8 mouse cellular contexts compared by ENCODE assay signal in genomic region chr16:14360931-14361330, GRCm38 (mm10). TPM values are rescaled to one million over a fixed set of nuclear protein-coding genes. Genes with fewer than 3 reads are reported as not detected.
A peak's percentile ranks its signal among the peaks of the same experiment; 100 is the strongest.
DNase-seq lines count a peak whose midpoint lies in the region; ATAC-seq lines count a peak whose summit lies in the region.

No protein-coding gene starts in this region.

- H3K9ac ChIP-seq in kidney, embryonic 15.5 days, result peak overlapping the region; percentile 77
- H3K9ac ChIP-seq in embryonic facial prominence, embryonic 13.5 days, result peak overlapping the region; percentile 83
- H3K9ac ChIP-seq in neural tube, embryonic 13.5 days, result peak overlapping the region; percentile 85

- peak overlapping the region; percentile 96 for H3K4me2 ChIP-seq in kidney, embryonic 15.5 days
- H3K4me2 ChIP-seq in embryonic facial prominence, embryonic 13.5 days, result peak overlapping the region; percentile 89
- peak overlapping the region; percentile 88 for H3K4me2 ChIP-seq in neural tube, embryonic 13.5 days

- no peaks in the 10 kb centered on the region for H3K36me3 ChIP-seq in kidney, embryonic 15.5 days
- H3K36me3 ChIP-seq in embryonic facial prominence, embryonic 13.5 days, result no peaks in the 10 kb centered on the region
- H3K36me3 ChIP-seq in neural tube, embryonic 13.5 days, result no peaks in the 10 kb centered on the region

- H3K9me3 ChIP-seq in kidney, embryonic 15.5 days (replicated peaks), result no peaks in the 10 kb centered on the region
- no peaks in the 10 kb centered on the region for H3K9me3 ChIP-seq in embryonic facial prominence, embryonic 13.5 days
- no peaks in the 10 kb centered on the region for H3K9me3 ChIP-seq in neural tube, embryonic 13.5 days

- ATAC-seq in kidney, embryonic 15.5 days (replicated peaks; ENCODE audit: low FRiP score), result peak; percentile 44
- no peak for ATAC-seq in embryonic facial prominence, embryonic 13.5 days (ENCODE audit: insufficient number of reproducible peaks, insufficient read depth, low FRiP score, low TSS enrichment, low read depth)
- ATAC-seq in neural tube, embryonic 13.5 days (ENCODE audit: low read depth), result peak; percentile 72

- peaks cover 13% of the 10 kb centered on the region for H3K4me1 ChIP-seq in kidney, embryonic 15.5 days
- peaks cover 16% of the 10 kb centered on the region for H3K4me1 ChIP-seq in embryonic facial prominence, embryonic 13.5 days
- H3K4me1 ChIP-seq in neural tube, embryonic 13.5 days (replicated peaks), result peaks cover 16% of the 10 kb centered on the region

- peak overlapping the region; percentile 58; the same call in 1 of the 2 replicates for H3K27ac ChIP-seq in kidney, embryonic 15.5 days
- peak overlapping the region; percentile 68 for H3K27ac ChIP-seq in embryonic facial prominence, embryonic 13.5 days
- H3K27ac ChIP-seq in neural tube, embryonic 13.5 days (replicated peaks), result peak overlapping the region; percentile 69

- peak overlapping the region; percentile 91 for H3K4me3 ChIP-seq in kidney, embryonic 15.5 days (replicated peaks)
- peak overlapping the region; percentile 81 for H3K4me3 ChIP-seq in embryonic facial prominence, embryonic 13.5 days
- peak overlapping the region; percentile 85 for H3K4me3 ChIP-seq in neural tube, embryonic 13.5 days

- WGBS in kidney, embryonic 15.5 days, result 3% methylated on average over 7 of the region's 7 CpGs
- WGBS in embryonic facial prominence, embryonic 13.5 days, result 2% methylated on average over 7 of the region's 7 CpGs
- 2% methylated on average over 7 of the region's 7 CpGs for WGBS in neural tube, embryonic 13.5 days

- DNase-seq in kidney, adult 11 months, result no peak
- peak; percentile 32 for DNase-seq in ES-CJ7 (ENCODE audit: low read depth, low spot score)
- DNase-seq in kidney, postnatal 14 days, result peak; percentile 49
- DNase-seq in testis, postnatal 10 days (ENCODE audit: low spot score), result no peak
- DNase-seq in layer of hippocampus, postnatal 10 days (ENCODE audit: low spot score in 2 of 2), result no peak

- no peaks in the 10 kb centered on the region for H3K27me3 ChIP-seq in kidney, embryonic 15.5 days
- no peaks in the 10 kb centered on the region for H3K27me3 ChIP-seq in embryonic facial prominence, embryonic 13.5 days
- no peaks in the 10 kb centered on the region for H3K27me3 ChIP-seq in neural tube, embryonic 13.5 days

RNA-seq across cellular contexts. Expression of gene Abcc1, which starts 0.4 kb away (rescaled TPM):
- polyA plus RNA-seq in kidney, embryonic 15.5 days (2015; fragmentation: Nextera tagmentation; extraction: Ambion mirVana), result 13.3 and 13.5 TPM in 2 replicates
- polyA plus RNA-seq in embryonic facial prominence, embryonic 13.5 days (2015; fragmentation: Nextera tagmentation; extraction: Ambion mirVana), result 10.9 and 12.0 TPM in 2 replicates
- polyA plus RNA-seq in neural tube, embryonic 13.5 days (2015; fragmentation: Nextera tagmentation; extraction: Ambion mirVana), result 7.5 and 8.5 TPM in 2 replicates
- 10 to 100 TPM; 17.7 to 20.4 TPM for total RNA-seq in layer of hippocampus, postnatal 10 days (2021)

RNA-seq across cellular contexts. Expression of gene Fopnl, which starts 43.7 kb away (rescaled TPM):
- polyA plus RNA-seq in kidney, embryonic 15.5 days (2015; fragmentation: Nextera tagmentation; extraction: Ambion mirVana), result 141 and 148 TPM in 2 replicates
- polyA plus RNA-seq in embryonic facial prominence, embryonic 13.5 days (2015; fragmentation: Nextera tagmentation; extraction: Ambion mirVana), result 178 and 193 TPM in 2 replicates
- polyA plus RNA-seq in neural tube, embryonic 13.5 days (2015; fragmentation: Nextera tagmentation; extraction: Ambion mirVana), result 192 TPM in 2 replicates
- total RNA-seq in layer of hippocampus, postnatal 10 days (2021), result 10 to 100 TPM; 48.1 to 58.8 TPM

Comparison
In these comparisons a context has a peak if more than half of its experiments do, and no peak if none do; other contexts are left out.
1. DNase-seq: peak in ES-CJ7 (single experiment) and kidney, postnatal 14 days (single experiment); none in kidney, adult 11 months (single experiment), testis, postnatal 10 days (single experiment) and layer of hippocampus, postnatal 10 days (0 of 2).
2. Peak in every context shown above with its lines, with median percentiles within 50 percentile points of each other: H3K27ac ChIP-seq, H3K4me2 ChIP-seq, H3K4me3 ChIP-seq and H3K9ac ChIP-seq.